Mouse (Mus musculus) liver, embryonic 13.5 days (tissue): ENCODE data around the gene Rnf182. TPM values are rescaled to one million over a fixed set of nuclear protein-coding genes. Genes with fewer than 3 reads are reported as not detected.
A peak's percentile ranks its signal among the peaks of the same experiment; 100 is the strongest.

ENCODE experiments used
- ATAC-seq: fragments of 200-750 bp; cut with Nextera tagmentation; 2 replicates; pipeline ENCODE4 v1.8.0; 2017; ENCODE audit warnings: low read depth, mild to moderate bottlenecking, moderate number of reproducible peaks, moderate library complexity
- DNase-seq: peaks from one replicate; pipeline ENCODE4 v3.0.0; 2022
- H3K27ac ChIP-seq: fragments of 300-500 bp; sonication (generic); 2 replicates; pipeline ENCODE4 v1.5.1; 2015; ENCODE audit warnings: moderate library complexity, mild to moderate bottlenecking, inconsistent platforms
- H3K27me3 ChIP-seq: fragments of 300-500 bp; sonication (generic); 2 replicates; pipeline ENCODE4 v1.6.1; 2015; ENCODE audit warnings: mild to moderate bottlenecking, inconsistent platforms
- H3K36me3 ChIP-seq: fragments of 300-500 bp; sonication (generic); 2 replicates; pipeline ENCODE4 v1.6.1; 2015; ENCODE audit warnings: mild to moderate bottlenecking, inconsistent platforms
- H3K4me1 ChIP-seq: fragments of 300-500 bp; sonication (generic); replicated peaks from 2 replicates; pipeline ENCODE4 v1.6.1; 2015; ENCODE audit warnings: inconsistent platforms
- H3K4me2 ChIP-seq: fragments of 300-500 bp; sonication (generic); 2 replicates; pipeline ENCODE4 v1.6.1; 2015; ENCODE audit warnings: inconsistent platforms, mild to moderate bottlenecking, moderate library complexity
- H3K4me3 ChIP-seq: fragments of 300-500 bp; sonication (generic); replicated peaks from 2 replicates; pipeline ENCODE4 v1.5.1; 2015; ENCODE audit warnings: mild to moderate bottlenecking, inconsistent platforms
- H3K9ac ChIP-seq: fragments of 300-500 bp; sonication (generic); 2 replicates; pipeline ENCODE4 v1.6.1; 2015; ENCODE audit warnings: mild to moderate bottlenecking, inconsistent platforms
- H3K9me3 ChIP-seq: fragments of 300-500 bp; sonication (generic); replicated peaks from 2 replicates; pipeline ENCODE4 v1.6.1; 2016; ENCODE audit warnings: inconsistent platforms
- WGBS: fragments of 180-500 bp; shearing (Covaris S2); methylation state at CpG from one replicate; pipeline ENCODE4 v1.1.7; 2015; ENCODE audit not compliant: insufficient replicate concordance; 5-methylcytosine and 5-hydroxymethylcytosine counted together
- polyA plus RNA-seq: library from polyadenylated mRNA; unstranded; fragments of >200 nt; fragmentation: Nextera tagmentation; extraction: Ambion mirVana; gene quantifications from 2 replicates; pipeline ENCODE4 v1.2.1, GENCODE M21; 2015

The Rnf182 gene
- polyA plus RNA-seq, 1 experiment from 2014 or later, result 0.05 TPM

- H3K4me1 ChIP-seq, result peaks cover 14% of the 10 kb centered on the region
- no peak overlapping the region for H3K27ac ChIP-seq
- no peaks in the 10 kb centered on the region for H3K9me3 ChIP-seq
- WGBS, result 80% methylated on average over 3 of the region's 3 CpGs
- ATAC-seq (no peak), DNase-seq (no peak)
- peak overlapping the region; percentile 80; the same call in 1 of the 2 replicates for H3K4me2 ChIP-seq
- no peaks in the 10 kb centered on the region for H3K36me3 ChIP-seq
- H3K27me3 ChIP-seq, result peaks cover 44% of the 10 kb centered on the region
- H3K4me3 ChIP-seq, result no peak overlapping the region
- no peak overlapping the region for H3K9ac ChIP-seq
Observed at GRCm38 (mm10) chr13:43614667-43615066, 843 bp upstream of the Rnf182 start.

GRCm38 (mm10) chr13:43615194-43615576 lies 325 bp upstream of the Rnf182 start:
- Histone ChIP-seq H3K9me3 (no peaks in the 10 kb centered on the region), H3K9ac (no peak overlapping the region), H3K27me3 (peaks cover 46% of the 10 kb centered on the region), H3K4me1 (peaks cover 14% of the 10 kb centered on the region), H3K4me2 (peak overlapping the region; percentile 80), H3K27ac (no peak overlapping the region), H3K4me3 (peak overlapping the region; percentile 58), H3K36me3 (no peaks in the 10 kb centered on the region)
- WGBS, result 4% methylated on average over 9 of the region's 9 CpGs
- ATAC-seq (peak; percentile 51), DNase-seq (peak; percentile 13)

GRCm38 (mm10) chr13:43616551-43616950 lies 1.0 kb downstream of the Rnf182 start:
- peaks cover 46% of the 10 kb centered on the region for H3K27me3 ChIP-seq
- no peak overlapping the region for H3K9ac ChIP-seq
- peak overlapping the region; percentile 80 for H3K4me2 ChIP-seq
- DNase-seq (no peak), ATAC-seq (no peak)
- no peak overlapping the region for H3K27ac ChIP-seq
- H3K9me3 ChIP-seq, result no peaks in the 10 kb centered on the region
- no peaks in the 10 kb centered on the region for H3K36me3 ChIP-seq
- H3K4me3 ChIP-seq, result peak overlapping the region; percentile 58; the same call in 1 of the 2 replicates
- H3K4me1 ChIP-seq, result peaks cover 14% of the 10 kb centered on the region
- 34% methylated on average over 6 of the region's 6 CpGs for WGBS

- Histone ChIP-seq H3K36me3 (no peaks in the 10 kb centered on the region), H3K4me2 (no peak overlapping the region), H3K4me3 (no peak overlapping the region), H3K27me3 (peaks cover 45% of the 10 kb centered on the region), H3K27ac (no peak overlapping the region), H3K9ac (no peak overlapping the region), H3K4me1 (peaks cover 14% of the 10 kb centered on the region), H3K9me3 (no peaks in the 10 kb centered on the region)
- ATAC-seq (no peak), DNase-seq (no peak)
- 41% methylated on average over 4 of the region's 4 CpGs for WGBS
Observed at GRCm38 (mm10) chr13:43619550-43620175, 4.2 kb downstream of the Rnf182 start.

GRCm38 (mm10) chr13:43627922-43628321 lies 12.4 kb downstream of the Rnf182 start:
- DNase-seq (no peak), ATAC-seq (no peak)
- H3K4me2 ChIP-seq, result no peak overlapping the region
- H3K4me3 ChIP-seq, result no peak overlapping the region
- H3K36me3 ChIP-seq, result no peaks in the 10 kb centered on the region
- 28% methylated on average over 5 of the region's 5 CpGs for WGBS
- no peaks in the 10 kb centered on the region for H3K9me3 ChIP-seq
- H3K27me3 ChIP-seq, result no peaks in the 10 kb centered on the region
- no peaks in the 10 kb centered on the region for H3K4me1 ChIP-seq
- no peak overlapping the region for H3K27ac ChIP-seq
- H3K9ac ChIP-seq, result no peak overlapping the region

GRCm38 (mm10) chr13:43629785-43630184 lies 14.3 kb downstream of the Rnf182 start:
- ATAC-seq, result no peak

GRCm38 (mm10) chr13:43631266-43631665 lies 15.8 kb downstream of the Rnf182 start:
- WGBS, result 78% methylated on average over 6 of the region's 6 CpGs

More at GRCm38 (mm10) chr13:43629785-43630184, 14.3 kb downstream of the Rnf182 start:
- no peak overlapping the region for H3K9ac ChIP-seq
- H3K4me1 ChIP-seq, result no peaks in the 10 kb centered on the region
- H3K36me3 ChIP-seq, result no peaks in the 10 kb centered on the region
- H3K4me2 ChIP-seq, result no peak overlapping the region
- no peak for DNase-seq
- H3K4me3 ChIP-seq, result no peak overlapping the region
- no peaks in the 10 kb centered on the region for H3K9me3 ChIP-seq
- 68% methylated on average over 7 of the region's 7 CpGs for WGBS
- no peak overlapping the region for H3K27ac ChIP-seq
- no peaks in the 10 kb centered on the region for H3K27me3 ChIP-seq

GRCm38 (mm10) chr13:43633024-43633423 lies 17.5 kb downstream of the Rnf182 start:
- Histone ChIP-seq H3K4me3 (no peak overlapping the region), H3K27me3 (no peaks in the 10 kb centered on the region), H3K9me3 (no peaks in the 10 kb centered on the region), H3K4me1 (no peaks in the 10 kb centered on the region), H3K9ac (no peak overlapping the region), H3K36me3 (no peaks in the 10 kb centered on the region), H3K27ac (no peak overlapping the region), H3K4me2 (no peak overlapping the region)
- no peak for DNase-seq
- no peak for ATAC-seq
- 57% methylated on average over 4 of the region's 4 CpGs for WGBS

More at GRCm38 (mm10) chr13:43631266-43631665, 15.8 kb downstream of the Rnf182 start:
- DNase-seq (no peak), ATAC-seq (no peak)
- Histone ChIP-seq H3K9ac (no peak overlapping the region), H3K27me3 (no peaks in the 10 kb centered on the region), H3K9me3 (no peaks in the 10 kb centered on the region), H3K4me2 (no peak overlapping the region), H3K4me1 (no peaks in the 10 kb centered on the region), H3K27ac (no peak overlapping the region), H3K4me3 (no peak overlapping the region), H3K36me3 (no peaks in the 10 kb centered on the region)

- H3K4me2 ChIP-seq, result no peak overlapping the region
- no peak overlapping the region for H3K4me3 ChIP-seq
- no peak overlapping the region for H3K9ac ChIP-seq
- no peaks in the 10 kb centered on the region for H3K4me1 ChIP-seq
- H3K36me3 ChIP-seq, result no peaks in the 10 kb centered on the region
- no peaks in the 10 kb centered on the region for H3K27me3 ChIP-seq
- no peaks in the 10 kb centered on the region for H3K9me3 ChIP-seq
- no peak for DNase-seq
- no peak for ATAC-seq
- WGBS, result 70% methylated on average over 7 of the region's 7 CpGs
- H3K27ac ChIP-seq, result no peak overlapping the region
Observed at GRCm38 (mm10) chr13:43637720-43638119, 22.2 kb downstream of the Rnf182 start.

GRCm38 (mm10) chr13:43644991-43645390 lies 29.5 kb downstream of the Rnf182 start:
- Histone ChIP-seq H3K4me2 (no peak overlapping the region), H3K27me3 (no peaks in the 10 kb centered on the region), H3K4me1 (no peaks in the 10 kb centered on the region), H3K9me3 (no peaks in the 10 kb centered on the region), H3K36me3 (no peaks in the 10 kb centered on the region), H3K9ac (no peak overlapping the region), H3K4me3 (no peak overlapping the region), H3K27ac (no peak overlapping the region)
- 19% methylated on average over 1 of the region's 1 CpGs for WGBS
- DNase-seq (no peak), ATAC-seq (no peak)

- no peaks in the 10 kb centered on the region for H3K27me3 ChIP-seq
- H3K4me3 ChIP-seq, result no peak overlapping the region
- 48% methylated on average over 6 of the region's 6 CpGs for WGBS
- ATAC-seq, result no peak
- no peak overlapping the region for H3K9ac ChIP-seq
- no peaks in the 10 kb centered on the region for H3K4me1 ChIP-seq
- no peak overlapping the region for H3K4me2 ChIP-seq
- H3K36me3 ChIP-seq, result no peaks in the 10 kb centered on the region
- no peaks in the 10 kb centered on the region for H3K9me3 ChIP-seq
- H3K27ac ChIP-seq, result no peak overlapping the region
- no peak for DNase-seq
Observed at GRCm38 (mm10) chr13:43648556-43648955, 33.0 kb downstream of the Rnf182 start.

GRCm38 (mm10) chr13:43651277-43651676 lies 35.8 kb downstream of the Rnf182 start:
- Histone ChIP-seq H3K36me3 (no peaks in the 10 kb centered on the region), H3K4me3 (no peak overlapping the region), H3K27ac (no peak overlapping the region), H3K9ac (no peak overlapping the region), H3K9me3 (no peaks in the 10 kb centered on the region), H3K4me1 (peaks cover 6% of the 10 kb centered on the region; the same call in 1 of the 2 replicates), H3K27me3 (no peaks in the 10 kb centered on the region), H3K4me2 (no peak overlapping the region)
- 63% methylated on average over 3 of the region's 3 CpGs for WGBS
- ATAC-seq, result no peak
- no peak for DNase-seq
